Mouse (Mus musculus) cerebellum, adult 2 months (tissue): Measurements from ENCODE around the gene Vmn1r157. TPM values are rescaled to one million over a fixed set of nuclear protein-coding genes. Genes with fewer than 3 reads are reported as not detected.
"Not testable (repeated sequence)": the region's sequence is repeated elsewhere in the genome, so short reads cannot be mapped to it uniquely, and the experiment has no call there.

Experiments used
- DNase-seq, 2 experiments: peaks; one replicate each; pipeline ENCODE4 v3.0.0; 2021
- H3K27ac ChIP-seq: fragments of 200-500 bp; 2 replicates; pipeline ENCODE4 v1.5.1; 2012; ENCODE audit warnings: low read length, control low read depth, inconsistent platforms; ENCODE audit not compliant: insufficient read depth
- H3K27me3 ChIP-seq: fragments of 200-500 bp; 2 replicates; pipeline ENCODE4 v1.6.1; 2012; ENCODE audit warnings: inconsistent platforms, mild to moderate bottlenecking, low read length, moderate library complexity; ENCODE audit not compliant: control insufficient read depth, insufficient read depth
- H3K4me1 ChIP-seq: fragments of 200-500 bp; 2 replicates; pipeline ENCODE4 v1.6.1; 2011; ENCODE audit warnings: low read length; ENCODE audit not compliant: control insufficient read depth, insufficient read depth
- H3K4me3 ChIP-seq: fragments of 200-500 bp; replicated peaks from 2 replicates; pipeline ENCODE3; 2011; ENCODE audit warnings: mild to moderate bottlenecking, low read depth, low read length, control low read depth; ENCODE audit not compliant: insufficient read depth
- WGBS: fragments of 180-500 bp; shearing (Covaris S2); methylation state at CpG from one replicate; pipeline ENCODE4 v1.1.7; 2018; 5-methylcytosine and 5-hydroxymethylcytosine counted together
- polyA plus RNA-seq: library from polyadenylated mRNA; depleted of rRNA; stranded (reverse); fragments of >200 nt; gene quantifications from 2 replicates; pipeline ENCODE4 v1.2.3, GENCODE M21; 2012; rRNA removed

The Vmn1r157 gene
- not detected in 2 replicates for polyA plus RNA-seq

- 11% methylated on average over 2 of the region's 3 CpGs for WGBS
- not testable (repeated sequence) for H3K27ac ChIP-seq, H3K27me3 ChIP-seq, DNase-seq, H3K4me1 ChIP-seq, H3K4me3 ChIP-seq
Measured at GRCm38 (mm10) chr7:22761397-22761796, at the start of gene Vmn1r157. Gene Vmn1r157 (plus strand): TSS chr7:22761697.

DNA sequence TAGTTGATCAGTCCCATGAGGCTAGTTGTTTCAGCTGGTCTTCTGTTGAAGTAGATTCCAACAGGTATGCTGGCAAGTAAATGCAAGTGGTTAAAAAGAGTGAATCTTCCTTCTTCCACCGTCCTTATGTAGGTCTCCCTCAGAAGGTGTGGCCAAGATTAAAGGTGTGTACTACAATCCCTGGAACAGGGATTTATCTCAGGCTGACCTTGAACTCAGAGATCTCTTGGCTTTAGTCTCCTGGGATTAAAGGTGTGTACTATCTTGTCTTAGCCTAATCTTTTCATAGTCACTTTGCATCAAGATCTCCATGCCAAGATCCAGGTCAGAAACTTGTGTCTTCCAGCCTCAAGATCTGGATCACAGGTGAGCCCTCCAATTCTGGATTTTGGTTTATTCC lies 41.9 kb upstream of the Vmn1r157 start, which contains the start of gene Gm4567:
Gm4567 (minus strand) TSS at position 101 of the 400 bp plus-strand sequence.
- DNase-seq, H3K27me3 ChIP-seq, H3K27ac ChIP-seq, H3K4me3 ChIP-seq, H3K4me1 ChIP-seq: not testable (repeated sequence)
- WGBS = no CpG with 5 or more reads among the region's 1 CpGs

DNA sequence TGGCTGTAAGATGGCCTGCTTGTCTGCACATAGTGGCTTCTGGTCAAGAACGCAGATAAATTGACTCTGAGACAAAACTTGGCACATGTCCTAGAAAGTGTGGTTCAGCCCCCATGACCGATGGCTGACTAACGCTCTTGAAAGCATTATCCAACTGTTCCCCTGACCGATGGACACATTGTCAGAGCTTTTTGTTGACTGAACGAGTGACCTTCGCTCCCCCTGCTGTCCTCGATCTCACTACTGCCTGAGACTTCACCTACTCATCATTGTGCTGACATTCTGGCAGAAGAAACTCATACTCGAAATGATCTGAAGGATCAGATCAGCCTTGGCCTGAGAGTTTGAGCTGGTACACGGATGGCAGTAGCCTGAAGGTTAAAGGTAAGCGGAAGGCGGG lies 14.5 kb downstream of the Vmn1r157 start:
- H3K4me3 ChIP-seq, H3K4me1 ChIP-seq, H3K27ac ChIP-seq, DNase-seq, H3K27me3 ChIP-seq: not testable (repeated sequence)
- WGBS = 86% methylated on average over 7 of the region's 11 CpGs

DNA sequence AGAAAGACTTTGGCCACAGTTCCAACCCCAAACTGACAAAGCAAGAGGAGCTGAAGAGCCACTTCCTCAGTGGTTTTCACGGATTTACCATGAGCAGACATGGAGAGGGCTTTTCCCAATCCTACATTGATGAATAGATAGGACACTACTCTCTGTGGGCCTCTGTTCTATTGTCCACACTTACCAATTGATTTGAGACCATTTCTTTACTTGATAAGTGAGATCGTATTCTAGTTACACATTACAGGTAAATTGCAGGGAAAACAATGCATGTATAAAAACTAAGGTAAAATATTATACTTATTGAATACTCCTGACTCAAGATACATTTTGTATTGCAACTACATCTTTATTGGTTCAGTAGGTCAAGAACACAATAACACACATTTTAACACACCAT lies 29.2 kb downstream of the Vmn1r157 start, which contains the start of gene Vmn1r158:
Vmn1r158 (minus strand) TSS at position 101 of the 400 bp plus-strand sequence.
- H3K27me3 ChIP-seq, DNase-seq, H3K4me3 ChIP-seq, H3K27ac ChIP-seq, H3K4me1 ChIP-seq: not testable (repeated sequence)
- WGBS = 36% methylated on average over 2 of the region's 2 CpGs

Other genes starting within 250 kb of the Vmn1r157 start
- not detected in 2 replicates for gene Vmn1r152, start 238.7 kb upstream of the Vmn1r157 start, polyA plus RNA-seq
- gene Gm8677, start 226.8 kb upstream of the Vmn1r157 start, polyA plus RNA-seq = not detected in 2 replicates
- not detected in 2 replicates for gene Gm4201, start 196.4 kb upstream of the Vmn1r157 start, polyA plus RNA-seq
- gene Gm4565, start 173.6 kb upstream of the Vmn1r157 start, polyA plus RNA-seq = not detected in 2 replicates
- not detected in 2 replicates for gene Vmn1r155, start 103.7 kb upstream of the Vmn1r157 start, polyA plus RNA-seq
- gene Gm8693, start 69.4 kb upstream of the Vmn1r157 start, polyA plus RNA-seq = not detected in 2 replicates
- not detected in 2 replicates for gene Gm4567, start 42.0 kb upstream of the Vmn1r157 start, polyA plus RNA-seq
- not detected in 2 replicates for gene Vmn1r158, start 29.1 kb downstream of the Vmn1r157 start, polyA plus RNA-seq
- not detected in 2 replicates for gene Vmn1r159, start 81.9 kb downstream of the Vmn1r157 start, polyA plus RNA-seq
- not detected in 2 replicates for gene Vmn1r160, start 109.5 kb downstream of the Vmn1r157 start, polyA plus RNA-seq
- gene Gm4214, start 223.0 kb downstream of the Vmn1r157 start, polyA plus RNA-seq = not detected in 2 replicates